Mouse (Mus musculus): ENCODE measurements around the gene Tinag. TPM values are rescaled to one million over a fixed set of nuclear protein-coding genes. Genes with fewer than 3 reads are reported as not detected.
"Not testable (repeated sequence)": the region's sequence is repeated elsewhere in the genome, so short reads cannot be mapped to it uniquely, and the experiment has no call there.

The Tinag gene
- polyA plus RNA-seq (2012; rRNA removed): 0.34 and 0.48 TPM in 2 replicates

DNA sequence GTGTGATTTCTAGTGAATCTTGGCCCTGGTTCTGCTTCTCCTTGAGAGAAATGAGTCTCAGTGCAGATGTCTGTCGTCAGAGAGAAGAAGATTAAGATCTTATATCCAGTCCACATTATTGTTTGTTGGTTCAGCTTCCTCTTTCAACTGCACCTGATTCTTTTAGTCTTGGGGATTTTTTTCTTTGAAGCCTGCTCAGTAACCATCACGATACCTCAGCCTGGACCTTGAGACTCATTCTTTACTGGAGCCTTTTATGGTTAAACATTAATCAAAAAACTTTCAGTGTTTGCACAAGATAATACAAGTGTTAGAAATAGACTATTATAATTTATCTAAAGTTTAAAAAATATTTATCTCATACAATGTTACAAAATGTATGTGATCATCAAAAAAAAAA is at the start of gene Tinag:
Gene Tinag (minus strand): TSS at position 210 of the 400 bp plus-strand sequence.
- DNase-seq (ENCODE audit: low read depth): no peak

GRCm38 (mm10) chr9:77083221-77083620 is 37.6 kb upstream of the Tinag start:
- DNase-seq (ENCODE audit: low read depth): not testable (repeated sequence)

DNA sequence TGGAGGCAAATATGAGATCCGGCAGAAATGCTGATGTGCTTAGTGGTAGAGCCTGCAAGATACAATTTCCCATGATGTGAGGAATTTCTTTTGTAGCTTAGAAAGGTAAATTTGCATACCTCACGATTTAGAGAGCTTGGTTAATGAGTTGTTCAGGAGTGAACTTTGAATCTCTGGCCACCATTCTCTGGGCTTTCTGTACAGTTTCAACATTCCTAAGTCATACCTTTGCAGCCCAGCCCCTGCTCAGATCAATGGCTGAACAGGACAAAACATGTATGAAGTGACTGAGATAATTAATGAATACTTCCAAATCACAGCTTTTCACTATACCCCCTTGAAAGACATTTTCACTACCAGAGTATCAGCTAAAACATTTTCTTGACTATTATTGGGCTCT is 26.1 kb upstream of the Tinag start:
- no peak for DNase-seq (ENCODE audit: low read depth)

DNA sequence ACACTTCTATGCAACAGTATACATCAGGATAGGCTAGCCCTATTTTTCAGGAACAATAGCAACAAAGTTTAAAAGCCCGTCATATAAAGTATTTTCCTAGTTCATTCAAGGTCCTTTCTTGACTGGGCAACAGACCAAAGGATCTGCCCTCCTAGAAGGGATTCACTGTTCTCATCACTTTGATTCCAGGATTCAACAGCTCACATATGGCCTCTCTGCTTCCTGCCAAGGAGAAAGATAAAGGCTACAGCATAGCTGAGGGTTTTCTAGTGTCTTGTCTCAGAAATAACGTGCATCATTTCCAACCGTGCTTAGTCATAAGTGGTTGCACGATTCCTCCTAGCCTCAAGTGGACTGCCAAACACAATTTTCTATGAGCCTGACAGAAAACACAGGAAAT is 11.0 kb upstream of the Tinag start:
- no peak for DNase-seq (ENCODE audit: low read depth)

DNA sequence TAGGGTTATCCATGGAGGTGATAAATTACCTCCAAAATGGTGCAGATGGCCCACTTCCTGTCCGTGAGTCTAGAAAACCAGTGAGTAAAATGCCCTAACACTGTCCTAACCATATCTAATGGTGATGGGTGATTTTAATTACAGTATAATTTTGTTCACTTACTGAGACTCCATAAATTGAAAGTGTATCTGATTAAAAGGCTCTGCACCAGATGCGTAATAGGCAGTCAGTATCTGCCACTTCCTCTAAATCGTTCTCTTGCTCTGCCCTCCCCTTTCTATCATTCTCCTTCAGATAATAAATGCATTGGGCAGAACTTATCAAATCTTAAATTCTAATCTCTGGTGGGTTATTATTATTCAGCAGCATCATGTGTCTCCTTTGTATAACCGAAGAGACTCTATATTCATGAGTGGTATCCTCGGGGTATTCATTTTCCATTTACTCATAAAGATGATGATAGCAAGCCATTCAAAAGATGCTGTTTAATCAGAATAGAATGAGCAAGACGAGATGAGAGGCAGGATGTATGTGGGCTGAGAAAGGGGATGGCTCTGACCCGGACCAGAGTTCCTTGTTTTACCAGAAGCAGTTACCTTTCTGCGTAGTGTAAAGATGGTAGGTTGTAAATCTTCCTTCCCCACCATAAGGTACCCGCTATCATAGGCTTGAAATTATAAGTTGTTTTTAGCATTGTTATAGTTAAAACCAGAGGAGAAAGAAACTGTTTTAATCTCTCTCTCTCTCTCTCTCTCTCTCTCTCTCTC is 9.0 kb upstream of the Tinag start:
- DNase-seq (ENCODE audit: low read depth): no peak

- DNase-seq (ENCODE audit: low read depth): no peak
Measured at GRCm38 (mm10) chr9:77051406-77051805, 5.8 kb upstream of the Tinag start.

DNA sequence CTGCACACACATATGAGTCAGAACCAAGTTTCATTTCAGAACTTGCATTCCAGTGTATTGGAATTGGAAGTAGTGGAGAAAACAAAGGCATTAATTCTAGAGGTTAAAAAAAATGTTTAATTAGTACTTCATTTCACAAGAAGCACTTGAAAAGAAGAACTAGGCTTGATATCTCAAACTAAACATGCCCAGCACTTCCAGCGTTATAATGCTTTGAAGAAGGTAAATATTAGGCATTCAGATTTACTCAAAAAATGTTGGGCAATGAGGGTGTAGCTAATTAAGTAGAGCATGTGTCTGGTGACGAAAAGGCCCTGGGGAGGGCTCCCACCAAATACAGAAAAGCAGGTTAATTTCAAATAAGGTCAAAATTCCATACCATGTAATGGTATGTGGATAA is 4.1 kb upstream of the Tinag start:
- DNase-seq (ENCODE audit: low read depth): no peak

DNA sequence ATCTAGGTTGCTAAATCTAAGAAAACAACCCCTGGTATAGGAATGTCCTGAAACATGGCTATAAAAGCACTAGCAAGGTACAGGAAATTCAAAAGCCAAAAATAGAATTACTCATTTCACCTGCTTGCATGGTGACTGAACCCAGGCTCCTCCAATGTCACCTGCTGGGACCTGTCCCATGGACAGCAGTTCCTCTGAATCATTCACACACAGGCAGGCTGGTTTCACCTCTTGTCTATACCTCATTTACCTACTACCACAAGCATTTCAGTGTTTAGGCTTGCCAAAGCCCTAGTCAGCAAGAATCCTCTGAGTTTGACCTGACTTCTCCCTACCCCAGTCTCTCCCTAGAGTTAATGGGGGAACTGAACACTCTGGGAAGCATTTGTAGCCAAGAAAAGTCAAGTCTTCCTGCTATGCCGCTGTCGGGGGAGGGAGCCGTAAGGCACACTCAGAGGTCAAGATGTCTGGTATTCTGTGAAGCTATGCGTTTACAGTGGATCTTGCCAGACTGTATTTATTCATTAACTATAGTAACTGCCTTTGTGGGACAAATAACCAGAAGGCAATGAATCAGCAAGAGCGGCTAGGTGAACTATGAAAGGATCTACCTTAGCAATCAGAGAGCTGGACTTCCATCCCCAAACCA is 597 bp upstream of the Tinag start:
- no peak for DNase-seq (ENCODE audit: low read depth)

GRCm38 (mm10) chr9:77035361-77035760 is 10.2 kb downstream of the Tinag start:
- no peak for DNase-seq (ENCODE audit: low read depth)

GRCm38 (mm10) chr9:77032430-77033154 is 13.0 kb downstream of the Tinag start:
- no peak for DNase-seq (ENCODE audit: low read depth)

- no peak for DNase-seq (ENCODE audit: low read depth)
Measured at GRCm38 (mm10) chr9:77025271-77025670, 20.3 kb downstream of the Tinag start.

GRCm38 (mm10) chr9:77018935-77019334 is 26.7 kb downstream of the Tinag start:
- DNase-seq (ENCODE audit: low read depth): no peak

- DNase-seq (ENCODE audit: low read depth): no peak
Measured at GRCm38 (mm10) chr9:76996021-76996420, 49.6 kb downstream of the Tinag start.

- no peak for DNase-seq (ENCODE audit: low read depth)
Measured at GRCm38 (mm10) chr9:76989946-76990345, 55.6 kb downstream of the Tinag start.

GRCm38 (mm10) chr9:76934813-76935212 is 110.8 kb downstream of the Tinag start:
- no peak for DNase-seq (ENCODE audit: low read depth)

DNA sequence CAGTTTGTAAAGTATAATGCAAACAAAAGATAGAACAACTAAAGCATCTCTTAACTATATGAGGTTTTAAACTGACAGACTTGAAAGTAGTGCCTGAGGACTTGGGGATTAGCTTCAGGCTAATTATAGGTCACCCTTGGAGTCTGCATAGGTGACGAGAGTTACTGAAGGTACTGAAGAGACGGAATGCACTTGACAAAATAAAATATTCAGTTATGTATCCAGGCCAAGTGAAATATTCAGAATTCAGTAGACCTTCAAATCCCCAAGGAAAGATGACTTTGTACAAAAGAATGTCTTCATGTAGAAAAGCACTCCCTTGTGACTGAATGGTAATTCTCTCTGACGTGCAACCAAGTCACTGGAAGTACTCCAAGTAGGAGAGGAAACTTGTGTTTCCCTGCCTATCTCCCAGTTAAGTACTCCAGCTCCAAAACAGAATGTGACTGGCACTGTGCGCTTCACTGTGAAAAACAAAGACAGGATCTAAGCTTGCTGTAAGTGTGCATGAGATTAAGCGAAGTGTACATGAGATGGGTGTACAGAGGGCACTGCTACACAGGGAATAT is 130.4 kb downstream of the Tinag start:
- no peak for DNase-seq (ENCODE audit: low read depth)

Measured in gonadal fat pad, adult 2 months (tissue).